Mouse (Mus musculus): ENCODE data around the gene Ccdc141. TPM values are rescaled to one million over a fixed set of nuclear protein-coding genes. Genes with fewer than 3 reads are reported as not detected.

Ccdc141 gene
- polyA plus RNA-seq, 1 experiment from 2014 or later: 13.6 TPM

DNA sequence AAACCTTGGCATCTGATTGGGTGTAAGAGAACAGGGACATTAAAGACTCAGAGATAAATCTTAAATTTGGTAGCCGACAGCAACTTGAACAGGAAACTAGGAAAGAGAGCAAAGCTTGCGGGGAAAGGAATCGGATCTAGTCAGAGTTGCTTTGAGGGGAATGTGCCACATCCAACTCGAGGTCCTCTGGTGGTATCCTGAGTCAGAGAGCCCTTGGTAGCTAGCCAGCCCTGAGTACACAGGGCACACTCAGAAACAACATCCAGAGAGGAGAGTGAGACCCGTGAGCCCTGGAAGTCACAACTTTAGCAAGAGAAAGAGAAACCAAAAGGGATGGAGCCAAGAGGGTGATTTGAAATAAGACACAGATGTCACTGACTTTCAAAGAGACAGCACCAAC is 24.6 kb upstream of the Ccdc141 start:
- 90% methylated on average over 5 of the region's 5 CpGs for WGBS
- Histone ChIP-seq H3K27me3 (ENCODE audit: control insufficient read depth, insufficient read depth, low read length) (no peaks in the 10 kb centered on the region), H3K9me3 (ENCODE audit: control insufficient read depth, low read length) (no peaks in the 10 kb centered on the region), H3K4me3 (ENCODE audit: low read length) (no peak overlapping the region), H3K4me1 (ENCODE audit: control insufficient read depth, insufficient read depth, low read length) (no peaks in the 10 kb centered on the region), H3K36me3 (ENCODE audit: control insufficient read depth, insufficient read depth, low read length) (peaks cover 50% of the 10 kb centered on the region), H3K27ac (ENCODE audit: low read depth, low read length) (no peak overlapping the region), H3K9ac (ENCODE audit: low read depth, low read length) (no peak overlapping the region), H3K4me2 (replicated peaks; ENCODE audit: low read depth, low read length) (no peak overlapping the region)
- no peak for ATAC-seq (ENCODE audit: low FRiP score, low TSS enrichment)

GRCm38 (mm10) chr2:77191811-77192210 is 21.4 kb upstream of the Ccdc141 start:
- Histone ChIP-seq H3K4me2 (replicated peaks; ENCODE audit: low read depth, low read length) (no peak overlapping the region), H3K27me3 (ENCODE audit: control insufficient read depth, insufficient read depth, low read length) (no peaks in the 10 kb centered on the region), H3K9ac (ENCODE audit: low read depth, low read length) (no peak overlapping the region), H3K4me1 (ENCODE audit: control insufficient read depth, insufficient read depth, low read length) (no peaks in the 10 kb centered on the region), H3K9me3 (ENCODE audit: control insufficient read depth, low read length) (no peaks in the 10 kb centered on the region), H3K36me3 (ENCODE audit: control insufficient read depth, insufficient read depth, low read length) (peaks cover 76% of the 10 kb centered on the region), H3K4me3 (ENCODE audit: low read length) (no peak overlapping the region), H3K27ac (ENCODE audit: low read depth, low read length) (no peak overlapping the region)
- no peak for ATAC-seq (ENCODE audit: low FRiP score, low TSS enrichment)
- WGBS: 95% methylated on average over 3 of the region's 3 CpGs

DNA sequence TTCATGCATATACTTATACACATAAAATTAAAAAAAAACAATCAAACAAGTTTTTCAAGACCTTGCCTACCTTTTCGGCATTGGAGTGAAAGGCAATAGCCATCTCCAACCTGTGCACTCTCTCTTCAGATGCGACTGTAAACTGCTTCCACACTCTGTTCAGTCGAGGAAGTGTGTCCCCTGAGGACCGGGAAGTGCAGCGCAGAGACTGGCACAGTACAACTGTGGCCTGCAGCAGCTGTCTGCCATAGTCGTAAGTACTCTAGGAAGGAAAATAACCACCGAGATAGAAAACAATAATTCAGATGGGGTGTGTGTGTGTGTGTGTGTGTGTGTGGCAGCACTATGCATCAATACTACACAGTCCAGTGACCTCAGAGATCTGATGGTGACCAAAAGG is 20.5 kb upstream of the Ccdc141 start:
- no peak for ATAC-seq (ENCODE audit: low FRiP score, low TSS enrichment)
- H3K4me3 ChIP-seq (ENCODE audit: low read length): no peak overlapping the region
- 92% methylated on average over 7 of the region's 7 CpGs for WGBS
- H3K9me3 ChIP-seq (ENCODE audit: control insufficient read depth, low read length): no peaks in the 10 kb centered on the region
- H3K4me2 ChIP-seq (replicated peaks; ENCODE audit: low read depth, low read length): no peak overlapping the region
- peaks cover 76% of the 10 kb centered on the region for H3K36me3 ChIP-seq (ENCODE audit: control insufficient read depth, insufficient read depth, low read length)
- H3K27me3 ChIP-seq (ENCODE audit: control insufficient read depth, insufficient read depth, low read length): no peaks in the 10 kb centered on the region
- H3K4me1 ChIP-seq (ENCODE audit: control insufficient read depth, insufficient read depth, low read length): no peaks in the 10 kb centered on the region
- H3K9ac ChIP-seq (ENCODE audit: low read depth, low read length): no peak overlapping the region
- no peak overlapping the region for H3K27ac ChIP-seq (ENCODE audit: low read depth, low read length)

DNA sequence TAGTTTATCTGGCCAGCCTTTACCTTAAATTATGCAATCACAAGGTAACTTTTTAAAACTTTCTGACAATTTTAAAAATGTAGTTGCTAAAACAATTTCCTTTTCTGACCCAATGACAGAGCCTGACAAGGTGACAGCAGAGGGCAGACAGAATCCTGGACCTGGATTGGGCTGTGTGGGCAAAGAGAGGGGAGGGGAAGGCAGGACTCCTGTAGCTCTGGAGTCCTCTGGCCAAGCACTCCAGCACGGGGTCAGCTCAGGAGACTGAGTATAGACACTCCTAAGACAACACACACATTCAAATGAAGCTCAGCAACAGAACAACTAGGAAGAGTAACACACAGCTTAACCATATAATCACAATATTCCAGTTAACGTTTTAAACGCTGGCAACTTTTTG is 19.9 kb upstream of the Ccdc141 start:
- no peaks in the 10 kb centered on the region for H3K9me3 ChIP-seq (ENCODE audit: control insufficient read depth, low read length)
- H3K4me1 ChIP-seq (ENCODE audit: control insufficient read depth, insufficient read depth, low read length): no peaks in the 10 kb centered on the region
- H3K9ac ChIP-seq (ENCODE audit: low read depth, low read length): no peak overlapping the region
- no peaks in the 10 kb centered on the region for H3K27me3 ChIP-seq (ENCODE audit: control insufficient read depth, insufficient read depth, low read length)
- 92% methylated on average over 3 of the region's 3 CpGs for WGBS
- no peak for ATAC-seq (ENCODE audit: low FRiP score, low TSS enrichment)
- H3K4me3 ChIP-seq (ENCODE audit: low read length): no peak overlapping the region
- H3K36me3 ChIP-seq (ENCODE audit: control insufficient read depth, insufficient read depth, low read length): peaks cover 70% of the 10 kb centered on the region
- H3K27ac ChIP-seq (ENCODE audit: low read depth, low read length): no peak overlapping the region
- no peak overlapping the region for H3K4me2 ChIP-seq (replicated peaks; ENCODE audit: low read depth, low read length)

- Histone ChIP-seq H3K27me3 (ENCODE audit: control insufficient read depth, insufficient read depth, low read length) (no peaks in the 10 kb centered on the region), H3K4me2 (replicated peaks; ENCODE audit: low read depth, low read length) (no peak overlapping the region), H3K36me3 (ENCODE audit: control insufficient read depth, insufficient read depth, low read length) (peaks cover 64% of the 10 kb centered on the region), H3K27ac (ENCODE audit: low read depth, low read length) (no peak overlapping the region), H3K9me3 (ENCODE audit: control insufficient read depth, low read length) (no peaks in the 10 kb centered on the region), H3K9ac (ENCODE audit: low read depth, low read length) (no peak overlapping the region), H3K4me1 (ENCODE audit: control insufficient read depth, insufficient read depth, low read length) (no peaks in the 10 kb centered on the region), H3K4me3 (ENCODE audit: low read length) (no peak overlapping the region)
- 93% methylated on average over 7 of the region's 7 CpGs for WGBS
- ATAC-seq (ENCODE audit: low FRiP score, low TSS enrichment): no peak
These were observed 19.2 kb upstream of the Ccdc141 start for GRCm38 (mm10) chr2:77189671-77190070.

GRCm38 (mm10) chr2:77187501-77187900 is 17.1 kb upstream of the Ccdc141 start:
- ATAC-seq (ENCODE audit: low FRiP score, low TSS enrichment): no peak
- Histone ChIP-seq H3K4me3 (ENCODE audit: low read length) (no peak overlapping the region), H3K4me2 (replicated peaks; ENCODE audit: low read depth, low read length) (no peak overlapping the region), H3K9me3 (ENCODE audit: control insufficient read depth, low read length) (no peaks in the 10 kb centered on the region), H3K36me3 (ENCODE audit: control insufficient read depth, insufficient read depth, low read length) (peaks cover 50% of the 10 kb centered on the region), H3K27ac (ENCODE audit: low read depth, low read length) (no peak overlapping the region), H3K9ac (ENCODE audit: low read depth, low read length) (no peak overlapping the region), H3K27me3 (ENCODE audit: control insufficient read depth, insufficient read depth, low read length) (no peaks in the 10 kb centered on the region), H3K4me1 (ENCODE audit: control insufficient read depth, insufficient read depth, low read length) (no peaks in the 10 kb centered on the region)
- 100% methylated on average over 3 of the region's 3 CpGs for WGBS

DNA sequence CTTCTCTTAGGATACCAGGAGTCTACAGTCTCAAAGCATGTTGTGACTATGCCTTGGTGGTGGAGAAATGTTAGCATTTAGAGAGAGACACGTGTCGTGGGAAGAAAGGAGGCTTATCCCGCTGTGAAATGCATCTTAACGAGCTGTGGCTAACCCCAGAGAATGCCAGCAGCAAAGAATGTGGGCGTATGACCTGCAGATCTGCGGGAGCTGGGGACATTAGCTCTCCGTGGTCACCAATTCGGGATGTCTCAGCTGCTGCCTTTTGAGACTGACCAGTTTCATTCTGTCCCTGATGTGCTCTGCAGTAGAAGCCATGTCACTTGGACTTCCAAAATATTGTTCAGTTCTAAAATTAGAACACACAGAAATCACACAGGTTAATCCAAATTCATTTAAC is 16.5 kb upstream of the Ccdc141 start:
- no peak for ATAC-seq (ENCODE audit: low FRiP score, low TSS enrichment)
- Histone ChIP-seq H3K27ac (ENCODE audit: low read depth, low read length) (no peak overlapping the region), H3K4me1 (ENCODE audit: control insufficient read depth, insufficient read depth, low read length) (no peaks in the 10 kb centered on the region), H3K4me2 (replicated peaks; ENCODE audit: low read depth, low read length) (no peak overlapping the region), H3K27me3 (ENCODE audit: control insufficient read depth, insufficient read depth, low read length) (no peaks in the 10 kb centered on the region), H3K9me3 (ENCODE audit: control insufficient read depth, low read length) (no peaks in the 10 kb centered on the region), H3K9ac (ENCODE audit: low read depth, low read length) (no peak overlapping the region), H3K36me3 (ENCODE audit: control insufficient read depth, insufficient read depth, low read length) (peaks cover 44% of the 10 kb centered on the region), H3K4me3 (ENCODE audit: low read length) (no peak overlapping the region)
- WGBS: 84% methylated on average over 8 of the region's 8 CpGs

DNA sequence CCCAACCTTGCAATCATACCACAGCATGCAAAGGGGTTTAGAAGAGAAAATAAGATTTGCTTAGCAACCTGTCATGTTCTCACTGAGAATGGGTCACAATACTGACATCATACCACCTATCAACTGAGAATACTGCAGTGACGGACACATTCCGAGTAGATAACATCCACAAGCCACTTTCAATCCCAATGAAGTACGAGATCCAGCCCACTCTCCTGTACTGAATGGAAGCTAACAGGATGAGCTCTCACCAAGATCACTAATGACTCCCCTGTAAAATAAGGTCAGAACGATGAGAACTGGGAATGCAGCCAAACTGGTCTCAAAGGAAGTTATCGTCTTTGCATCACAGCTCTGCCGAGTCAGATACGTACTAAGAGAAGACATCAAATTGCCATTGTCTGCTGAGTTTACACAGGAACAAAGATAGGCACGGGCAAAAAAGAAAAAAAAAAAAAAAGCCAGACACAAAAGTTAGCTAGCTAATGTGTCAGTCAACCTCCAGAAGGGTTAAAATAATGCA is 13.7 kb upstream of the Ccdc141 start:
- no peak overlapping the region for H3K27ac ChIP-seq (ENCODE audit: low read depth, low read length)
- H3K9ac ChIP-seq (ENCODE audit: low read depth, low read length): no peak overlapping the region
- no peak overlapping the region for H3K4me2 ChIP-seq (replicated peaks; ENCODE audit: low read depth, low read length)
- no peaks in the 10 kb centered on the region for H3K9me3 ChIP-seq (ENCODE audit: control insufficient read depth, low read length)
- WGBS: 75% methylated on average over 8 of the region's 8 CpGs
- no peak for ATAC-seq (ENCODE audit: low FRiP score, low TSS enrichment)
- H3K4me3 ChIP-seq (ENCODE audit: low read length): no peak overlapping the region
- H3K27me3 ChIP-seq (ENCODE audit: control insufficient read depth, insufficient read depth, low read length): no peaks in the 10 kb centered on the region
- H3K36me3 ChIP-seq (ENCODE audit: control insufficient read depth, insufficient read depth, low read length): peaks cover 22% of the 10 kb centered on the region
- H3K4me1 ChIP-seq (ENCODE audit: control insufficient read depth, insufficient read depth, low read length): no peaks in the 10 kb centered on the region

DNA sequence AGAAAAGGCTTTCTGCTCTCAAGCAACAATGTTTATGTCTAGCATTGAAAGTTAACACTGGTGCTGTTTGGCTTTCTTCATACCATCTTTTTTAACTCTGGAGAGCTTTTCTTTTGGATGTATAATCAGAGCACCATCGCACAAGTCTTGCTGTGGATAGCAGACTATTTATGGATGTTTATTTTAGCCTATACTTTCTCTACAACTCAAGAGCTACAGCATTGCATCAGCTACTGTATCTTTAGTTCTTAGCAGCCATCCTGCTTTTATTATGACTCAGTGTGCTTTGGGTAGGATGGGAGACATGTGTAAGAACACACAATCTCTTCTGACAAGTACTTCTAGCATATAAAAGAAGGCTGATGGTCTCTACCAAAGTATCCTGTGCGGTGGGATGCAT is 13.2 kb upstream of the Ccdc141 start:
- Histone ChIP-seq H3K27me3 (ENCODE audit: control insufficient read depth, insufficient read depth, low read length) (no peaks in the 10 kb centered on the region), H3K36me3 (ENCODE audit: control insufficient read depth, insufficient read depth, low read length) (peaks cover 19% of the 10 kb centered on the region), H3K4me2 (replicated peaks; ENCODE audit: low read depth, low read length) (no peak overlapping the region), H3K4me1 (ENCODE audit: control insufficient read depth, insufficient read depth, low read length) (no peaks in the 10 kb centered on the region), H3K9ac (ENCODE audit: low read depth, low read length) (no peak overlapping the region), H3K27ac (ENCODE audit: low read depth, low read length) (no peak overlapping the region), H3K4me3 (ENCODE audit: low read length) (no peak overlapping the region), H3K9me3 (ENCODE audit: control insufficient read depth, low read length) (no peaks in the 10 kb centered on the region)
- no peak for ATAC-seq (ENCODE audit: low FRiP score, low TSS enrichment)
- 91% methylated on average over 2 of the region's 2 CpGs for WGBS

Measured in kidney, embryonic 14.5 days (tissue).